Mouse (Mus musculus) left cerebral cortex, postnatal 25 days (tissue): ENCODE data around the gene Tbc1d23. TPM values are rescaled to one million over a fixed set of nuclear protein-coding genes. Genes with fewer than 3 reads are reported as not detected.

Source experiments
- DNase-seq, 2 experiments: peaks; one replicate each; pipeline ENCODE4 v3.0.0; 2022; ENCODE audit warnings: low spot score in 2 of 2, mixed read lengths in 1 of 2
- intact Hi-C: fragments of 180-260 bp; cut with DNase I; formaldehyde crosslinking; loops from one replicate; pipeline ENCODE4 v1.15.1; 2025
- total RNA-seq, 2 experiments: library from RNA; stranded (reverse); gene quantifications; 2 replicates each; pipeline ENCODE4 v1.2.3; 2021

The Tbc1d23 gene
- total RNA-seq, 2 experiments from 2014 or later, result 40.6 to 48.6 TPM

DNA sequence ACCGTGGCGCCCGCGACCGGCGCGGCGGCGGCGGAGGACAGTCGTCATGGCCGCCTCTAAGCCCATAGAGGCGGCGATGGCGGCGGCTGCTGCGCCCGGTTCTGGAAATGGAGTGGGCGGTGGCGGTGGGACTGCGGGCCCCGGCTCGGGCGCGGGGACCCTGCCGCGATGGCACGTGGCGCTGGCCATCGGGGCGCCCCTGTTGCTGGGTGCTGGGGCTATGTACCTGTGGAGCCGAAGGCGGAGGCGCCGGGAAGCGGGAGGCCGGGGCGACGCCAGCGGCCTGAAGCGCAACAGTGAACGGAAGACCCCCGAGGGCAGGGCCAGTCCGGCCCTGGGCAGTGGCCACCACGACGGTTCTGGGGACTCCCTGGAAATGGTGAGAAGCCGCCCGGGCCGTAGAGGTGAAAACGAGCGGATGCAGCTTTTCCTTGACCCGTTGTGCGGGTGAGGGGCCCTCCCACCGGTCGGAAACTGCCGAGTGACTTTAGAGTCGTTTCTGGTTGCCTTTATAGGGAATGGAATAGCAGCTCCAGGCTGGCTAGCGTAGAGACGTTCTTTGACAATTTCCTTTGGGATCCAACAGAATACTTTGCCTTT is 109.4 kb downstream of the Tbc1d23 start:
- intact Hi-C loops, result loop anchor here (5.0 kb wide), 1 partner anchor 45 kb away; the partner anchor contains the start of gene Nit2
- peak; percentile 9 to 10 for DNase-seq

DNA sequence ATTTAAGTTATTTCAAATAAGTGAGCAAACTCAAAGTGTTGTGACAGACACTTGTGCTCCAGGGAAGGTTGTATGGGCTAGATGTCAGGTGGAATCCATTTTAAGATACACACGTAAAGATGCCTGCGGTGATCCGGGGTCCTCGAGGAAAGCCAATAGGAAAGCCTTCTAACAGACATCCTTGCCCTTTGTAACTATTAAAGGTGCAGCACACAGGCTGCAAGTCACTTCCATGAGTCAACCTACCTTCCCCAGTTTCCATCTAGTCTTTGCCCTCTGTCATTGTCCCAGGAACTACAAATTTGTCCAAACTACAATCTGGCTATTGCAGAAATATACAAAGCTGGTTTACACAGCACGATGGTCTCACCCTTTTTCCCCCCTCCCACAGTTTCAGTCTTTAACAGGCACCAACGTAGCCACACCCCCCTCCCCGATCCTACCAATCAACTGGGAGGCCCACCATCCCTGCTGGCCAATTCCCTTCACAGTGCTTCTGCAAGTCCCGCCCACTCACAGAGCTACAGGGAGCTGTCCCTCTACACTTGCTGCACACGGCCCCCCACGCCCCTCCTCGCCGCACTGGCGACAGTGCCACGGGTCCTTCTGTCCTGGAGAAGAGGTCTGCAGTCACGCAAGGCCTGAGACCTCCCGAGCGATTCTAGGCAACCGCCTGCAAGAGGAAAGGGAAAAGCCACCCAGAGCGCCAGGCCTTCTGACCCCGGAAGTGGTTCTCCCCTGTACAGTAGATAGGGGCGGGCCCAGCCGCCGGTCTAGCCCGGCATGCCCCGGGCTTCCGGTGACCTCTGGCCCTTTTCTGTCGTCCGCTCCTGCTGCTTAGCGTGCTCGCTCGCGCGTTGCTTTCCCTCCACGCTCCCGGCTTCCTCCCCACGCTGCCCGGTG is 110.1 kb downstream of the Tbc1d23 start, which contains the start of gene Tomm70a:
TSS of gene Tomm70a (plus strand) at position 791 of the 903 bp plus-strand sequence.
- intact Hi-C loops, result loop anchor here (5.0 kb wide), 1 partner anchor 46 kb away; the partner anchor contains the start of gene Nit2
- peak; percentile 96 to 98 for DNase-seq

Other genes starting within 250 kb of the Tbc1d23 start
- not detected for gene Tmem45a2, start 160.1 kb downstream of the Tbc1d23 start, total RNA-seq
- 100 to 1,000 TPM; 105 to 110 TPM for gene Tomm70a, start 109.8 kb downstream of the Tbc1d23 start, total RNA-seq
- gene Nit2, start 64.2 kb downstream of the Tbc1d23 start, total RNA-seq, result 10 to 100 TPM; 14.8 to 16.3 TPM
- gene Tmem30c, start 61.4 kb upstream of the Tbc1d23 start, total RNA-seq, result under 1 TPM; 0.18 to 0.53 TPM
- gene Filip1l, start 121.6 kb upstream of the Tbc1d23 start, total RNA-seq, result 1 to 10 TPM; 3.0 to 3.5 TPM